Mouse (Mus musculus) layer of hippocampus, adult 2 months (tissue): ENCODE data around the gene Sod3. TPM values are rescaled to one million over a fixed set of nuclear protein-coding genes. Genes with fewer than 3 reads are reported as not detected.
A peak's percentile ranks its signal among the peaks of the same experiment; 100 is the strongest.

ENCODE experiments used
- DNase-seq, 2 experiments: peaks; one replicate each; pipeline ENCODE4 v3.0.0; 2022; ENCODE audit warnings: low spot score in 2 of 2
- H3K27ac ChIP-seq: fragments of 200-600 bp; 2 replicates; pipeline ENCODE4 v1.8.1; 2022
- H3K4me3 ChIP-seq: fragments of 200-600 bp; 2 replicates; pipeline ENCODE4 v1.8.1; 2022; ENCODE audit warnings: mild to moderate bottlenecking
- CTCF ChIP-seq: fragments of 200-600 bp; conservative IDR thresholded peaks from 2 replicates; pipeline ENCODE4 v1.8.1; 2022; ENCODE audit warnings: antibody characterized with exemption, mild to moderate bottlenecking, moderate library complexity
- long read RNA-seq, 2 experiments: library from polyadenylated mRNA; stranded (forward); transcript quantifications; one replicate each; pipeline ENCODE4 v2.0.0; 2021; ENCODE audit warnings: borderline mapping rate in 2 of 2
- total RNA-seq, 2 experiments: library from RNA; stranded (reverse); gene quantifications; 2 replicates each; pipeline ENCODE4 v1.2.3; 2021

Sod3 gene
- 1 to 10 TPM; 5.2 to 5.5 TPM for total RNA-seq
- long read RNA-seq, experiment 1, transcript Sod3-201 (2 exons, 3,738 nt), result major isoform, 10 of 10 reads
- long read RNA-seq, experiment 1, partial matches to known transcripts, result 0 of 10 reads
- long read RNA-seq, experiment 1, other reads (novel, unspliced or antisense), result 0 of 10 reads
- long read RNA-seq, experiment 2, transcript Sod3-201 (2 exons, 3,738 nt), result major isoform, 10 of 10 reads
- long read RNA-seq, experiment 2, partial matches to known transcripts, result 0 of 10 reads
- long read RNA-seq, experiment 2, other reads (novel, unspliced or antisense), result 0 of 10 reads

GRCm38 (mm10) chr5:52363468-52364150 is at the start of gene Sod3:
Gene Sod3, plus strand, starts transcription at chr5:52363791.
- Histone ChIP-seq H3K27ac (peak within 1 kb of the TSS; percentile 47; the same call in 1 of the 2 replicates), H3K4me3 (peak within 1 kb of the TSS; percentile 13)
- DNase-seq, result no peak
- TF ChIP-seq CTCF, result 0 out of 2 replicates have a peak, but pooled peaks have one; percentile 5

- Histone ChIP-seq H3K27ac (no peak overlapping the region), H3K4me3 (no peak overlapping the region)
- TF ChIP-seq CTCF, result no peak
- DNase-seq, result no peak
These were observed 46.7 kb upstream of the Sod3 start for GRCm38 (mm10) chr5:52316926-52317325.

GRCm38 (mm10) chr5:52319499-52319898 is 44.1 kb upstream of the Sod3 start:
- no peak for TF ChIP-seq CTCF
- no peak for DNase-seq
- Histone ChIP-seq H3K4me3 (no peak overlapping the region), H3K27ac (no peak overlapping the region)

GRCm38 (mm10) chr5:52332120-52332519 is 31.5 kb upstream of the Sod3 start:
- no peak for TF ChIP-seq CTCF
- DNase-seq, result no peak
- H3K4me3 ChIP-seq, result no peak overlapping the region
- no peak overlapping the region for H3K27ac ChIP-seq

GRCm38 (mm10) chr5:52335590-52335989 is 28.0 kb upstream of the Sod3 start:
- TF ChIP-seq CTCF, result no peak
- H3K4me3 ChIP-seq, result no peak overlapping the region
- DNase-seq, result no peak

GRCm38 (mm10) chr5:52339134-52339533 is 24.5 kb upstream of the Sod3 start:
- Histone ChIP-seq H3K4me3 (no peak overlapping the region), H3K27ac (no peak overlapping the region)
- DNase-seq, result no peak
- TF ChIP-seq CTCF, result no peak

More at GRCm38 (mm10) chr5:52335590-52335989, 28.0 kb upstream of the Sod3 start:
- no peak overlapping the region for H3K27ac ChIP-seq

GRCm38 (mm10) chr5:52346890-52347289 is 16.7 kb upstream of the Sod3 start:
- no peak overlapping the region for H3K27ac ChIP-seq
- no peak for TF ChIP-seq CTCF
- DNase-seq, result no peak

GRCm38 (mm10) chr5:52350451-52350850 is 13.1 kb upstream of the Sod3 start:
- no peak overlapping the region for H3K27ac ChIP-seq
- DNase-seq, result no peak
- no peak overlapping the region for H3K4me3 ChIP-seq
- TF ChIP-seq CTCF, result no peak

More at GRCm38 (mm10) chr5:52346890-52347289, 16.7 kb upstream of the Sod3 start:
- no peak overlapping the region for H3K4me3 ChIP-seq

GRCm38 (mm10) chr5:52351561-52351960 is 12.0 kb upstream of the Sod3 start:
- no peak overlapping the region for H3K27ac ChIP-seq
- DNase-seq, result no peak
- no peak for TF ChIP-seq CTCF
- no peak overlapping the region for H3K4me3 ChIP-seq

GRCm38 (mm10) chr5:52352730-52353129 is 10.9 kb upstream of the Sod3 start:
- Histone ChIP-seq H3K27ac (no peak overlapping the region), H3K4me3 (no peak overlapping the region)
- TF ChIP-seq CTCF, result no peak
- no peak for DNase-seq

- TF ChIP-seq CTCF, result no peak
- no peak overlapping the region for H3K4me3 ChIP-seq
- DNase-seq, result no peak
- no peak overlapping the region for H3K27ac ChIP-seq
These were observed 9.2 kb upstream of the Sod3 start for GRCm38 (mm10) chr5:52354441-52354840.

- DNase-seq, result no peak
- TF ChIP-seq CTCF, result no peak
- Histone ChIP-seq H3K4me3 (no peak overlapping the region), H3K27ac (no peak overlapping the region)
These were observed 8.0 kb upstream of the Sod3 start for GRCm38 (mm10) chr5:52355612-52356011.

GRCm38 (mm10) chr5:52357175-52357754 is 6.3 kb upstream of the Sod3 start:
- no peak for TF ChIP-seq CTCF
- Histone ChIP-seq H3K27ac (no peak overlapping the region), H3K4me3 (no peak overlapping the region)
- DNase-seq, result no peak
